Mouse (Mus musculus): ENCODE measurements at regions not wholly inside any gene's neighbourhood (a gene's known extent, or its start where the extent isn't known, plus 50 kb on each side); places are given as distances from the start of the nearest gene placed in this dataset.
A peak's percentile ranks its signal among the peaks of the same experiment; 100 is the strongest.

- TF ChIP-seq CTCF (IDR thresholded peaks at IDR 0.05; ENCODE audit: low read depth, low read length) (no peak), EP300 (IDR thresholded peaks at IDR 0.05; ENCODE audit: insufficient read depth, low read depth, low read length) (no peak), POLR2A (IDR thresholded peaks at IDR 0.05; ENCODE audit: insufficient read depth, low read length) (no peak)
- H3K4me3 ChIP-seq (ENCODE audit: low read depth, low read length): no peak overlapping the region
- H3K9me3 ChIP-seq (replicated peaks; ENCODE audit: control insufficient read depth, insufficient read depth, low read length, poor library complexity, severe bottlenecking): no peaks in the 10 kb centered on the region
- H3K27ac ChIP-seq (ENCODE audit: insufficient read depth, low read length): no peak overlapping the region
- no peak overlapping the region for H3K9ac ChIP-seq (ENCODE audit: low read depth, poor library complexity, severe bottlenecking)
- no peaks in the 10 kb centered on the region for H3K36me3 ChIP-seq (ENCODE audit: control insufficient read depth, insufficient read depth, low read length, poor library complexity, severe bottlenecking)
- no peaks in the 10 kb centered on the region for H3K27me3 ChIP-seq (ENCODE audit: control insufficient read depth, insufficient read depth, low read length, poor library complexity, severe bottlenecking)
- no peaks in the 10 kb centered on the region for H3K4me1 ChIP-seq (ENCODE audit: control insufficient read depth, insufficient read depth, low read length)
Measured at GRCm38 (mm10) chr13:70115576-70115975, 313.4 kb downstream of the Med10 start.

- H3K4me1 ChIP-seq (ENCODE audit: control insufficient read depth, insufficient read depth, low read length): no peaks in the 10 kb centered on the region
- H3K27ac ChIP-seq (ENCODE audit: insufficient read depth, low read length): peak overlapping the region; percentile 73
- H3K9ac ChIP-seq (ENCODE audit: low read depth, poor library complexity, severe bottlenecking): no peak overlapping the region
- no peak overlapping the region for H3K4me3 ChIP-seq (ENCODE audit: low read depth, low read length)
- TF ChIP-seq EP300 (IDR thresholded peaks at IDR 0.05; ENCODE audit: insufficient read depth, low read depth, low read length) (no peak), POLR2A (IDR thresholded peaks at IDR 0.05; ENCODE audit: insufficient read depth, low read length) (no peak), CTCF (IDR thresholded peaks at IDR 0.05; ENCODE audit: low read depth, low read length) (no peak)
- no peaks in the 10 kb centered on the region for H3K27me3 ChIP-seq (ENCODE audit: control insufficient read depth, insufficient read depth, low read length, poor library complexity, severe bottlenecking)
- no peaks in the 10 kb centered on the region for H3K9me3 ChIP-seq (replicated peaks; ENCODE audit: control insufficient read depth, insufficient read depth, low read length, poor library complexity, severe bottlenecking)
- H3K36me3 ChIP-seq (ENCODE audit: control insufficient read depth, insufficient read depth, low read length, poor library complexity, severe bottlenecking): no peaks in the 10 kb centered on the region
Measured at GRCm38 (mm10) chr13:70124860-70125545, 322.8 kb downstream of the Med10 start.

GRCm38 (mm10) chr13:70127310-70127709, 325.1 kb downstream of the Med10 start:
- Histone ChIP-seq H3K4me1 (ENCODE audit: control insufficient read depth, insufficient read depth, low read length) (no peaks in the 10 kb centered on the region), H3K27ac (ENCODE audit: insufficient read depth, low read length) (no peak overlapping the region), H3K9ac (ENCODE audit: low read depth, poor library complexity, severe bottlenecking) (no peak overlapping the region), H3K4me3 (ENCODE audit: low read depth, low read length) (no peak overlapping the region), H3K9me3 (replicated peaks; ENCODE audit: control insufficient read depth, insufficient read depth, low read length, poor library complexity, severe bottlenecking) (no peaks in the 10 kb centered on the region), H3K36me3 (ENCODE audit: control insufficient read depth, insufficient read depth, low read length, poor library complexity, severe bottlenecking) (no peaks in the 10 kb centered on the region), H3K27me3 (ENCODE audit: control insufficient read depth, insufficient read depth, low read length, poor library complexity, severe bottlenecking) (no peaks in the 10 kb centered on the region)
- no peak for TF ChIP-seq CTCF (IDR thresholded peaks at IDR 0.05; ENCODE audit: low read depth, low read length)
- no peak for TF ChIP-seq EP300 (IDR thresholded peaks at IDR 0.05; ENCODE audit: insufficient read depth, low read depth, low read length)
- no peak for TF ChIP-seq POLR2A (IDR thresholded peaks at IDR 0.05; ENCODE audit: insufficient read depth, low read length)

- no peak overlapping the region for H3K9ac ChIP-seq (ENCODE audit: low read depth, poor library complexity, severe bottlenecking)
- H3K36me3 ChIP-seq (ENCODE audit: control insufficient read depth, insufficient read depth, low read length, poor library complexity, severe bottlenecking): no peaks in the 10 kb centered on the region
- no peak overlapping the region for H3K27ac ChIP-seq (ENCODE audit: insufficient read depth, low read length)
- no peaks in the 10 kb centered on the region for H3K27me3 ChIP-seq (ENCODE audit: control insufficient read depth, insufficient read depth, low read length, poor library complexity, severe bottlenecking)
- peaks cover 2% of the 10 kb centered on the region for H3K4me1 ChIP-seq (ENCODE audit: control insufficient read depth, insufficient read depth, low read length)
- H3K9me3 ChIP-seq (replicated peaks; ENCODE audit: control insufficient read depth, insufficient read depth, low read length, poor library complexity, severe bottlenecking): no peaks in the 10 kb centered on the region
- TF ChIP-seq CTCF (IDR thresholded peaks at IDR 0.05; ENCODE audit: low read depth, low read length): no peak
- TF ChIP-seq POLR2A (IDR thresholded peaks at IDR 0.05; ENCODE audit: insufficient read depth, low read length): no peak
- no peak overlapping the region for H3K4me3 ChIP-seq (ENCODE audit: low read depth, low read length)
Measured at GRCm38 (mm10) chr13:70134544-70134943, 332.3 kb downstream of the Med10 start.

GRCm38 (mm10) chr13:70136209-70136608, 334.0 kb downstream of the Med10 start:
- H3K9me3 ChIP-seq (replicated peaks; ENCODE audit: control insufficient read depth, insufficient read depth, low read length, poor library complexity, severe bottlenecking): no peaks in the 10 kb centered on the region
- TF ChIP-seq POLR2A (IDR thresholded peaks at IDR 0.05; ENCODE audit: insufficient read depth, low read length): no peak
- no peak for TF ChIP-seq CTCF (IDR thresholded peaks at IDR 0.05; ENCODE audit: low read depth, low read length)
- TF ChIP-seq EP300 (IDR thresholded peaks at IDR 0.05; ENCODE audit: insufficient read depth, low read depth, low read length): no peak
- H3K36me3 ChIP-seq (ENCODE audit: control insufficient read depth, insufficient read depth, low read length, poor library complexity, severe bottlenecking): no peaks in the 10 kb centered on the region

GRCm38 (mm10) chr13:70144461-70144860, 342.3 kb downstream of the Med10 start:
- Histone ChIP-seq H3K36me3 (ENCODE audit: control insufficient read depth, insufficient read depth, low read length, poor library complexity, severe bottlenecking) (no peaks in the 10 kb centered on the region), H3K27ac (ENCODE audit: insufficient read depth, low read length) (no peak overlapping the region), H3K9me3 (replicated peaks; ENCODE audit: control insufficient read depth, insufficient read depth, low read length, poor library complexity, severe bottlenecking) (no peaks in the 10 kb centered on the region), H3K27me3 (ENCODE audit: control insufficient read depth, insufficient read depth, low read length, poor library complexity, severe bottlenecking) (no peaks in the 10 kb centered on the region), H3K4me1 (ENCODE audit: control insufficient read depth, insufficient read depth, low read length) (no peaks in the 10 kb centered on the region), H3K9ac (ENCODE audit: low read depth, poor library complexity, severe bottlenecking) (no peak overlapping the region), H3K4me3 (ENCODE audit: low read depth, low read length) (no peak overlapping the region)
- TF ChIP-seq EP300 (IDR thresholded peaks at IDR 0.05; ENCODE audit: insufficient read depth, low read depth, low read length): no peak
- TF ChIP-seq POLR2A (IDR thresholded peaks at IDR 0.05; ENCODE audit: insufficient read depth, low read length): no peak
- TF ChIP-seq CTCF (IDR thresholded peaks at IDR 0.05; ENCODE audit: low read depth, low read length): no peak

More at GRCm38 (mm10) chr13:70136209-70136608, 334.0 kb downstream of the Med10 start:
- no peak overlapping the region for H3K9ac ChIP-seq (ENCODE audit: low read depth, poor library complexity, severe bottlenecking)
- no peak overlapping the region for H3K27ac ChIP-seq (ENCODE audit: insufficient read depth, low read length)
- H3K4me1 ChIP-seq (ENCODE audit: control insufficient read depth, insufficient read depth, low read length): peaks cover 2% of the 10 kb centered on the region
- H3K4me3 ChIP-seq (ENCODE audit: low read depth, low read length): no peak overlapping the region
- no peaks in the 10 kb centered on the region for H3K27me3 ChIP-seq (ENCODE audit: control insufficient read depth, insufficient read depth, low read length, poor library complexity, severe bottlenecking)

Measured in ES-Bruce4 (cell line).